Mouse (Mus musculus) hindbrain, embryonic 15.5 days (tissue): ENCODE data around the gene Sh3tc1. TPM values are rescaled to one million over a fixed set of nuclear protein-coding genes. Genes with fewer than 3 reads are reported as not detected.

Experiments used
- ATAC-seq: fragments of 200-750 bp; cut with Nextera tagmentation; 2 replicates; pipeline ENCODE4 v1.8.0; 2017; ENCODE audit warnings: low read depth, moderate number of reproducible peaks, moderate TSS enrichment; ENCODE audit not compliant: low FRiP score
- H3K27ac ChIP-seq: fragments of 300-500 bp; sonication (generic); replicated peaks from 2 replicates; pipeline ENCODE4 v1.5.1; 2015; ENCODE audit warnings: mild to moderate bottlenecking, inconsistent platforms
- H3K27me3 ChIP-seq: fragments of 300-500 bp; sonication (generic); 2 replicates; pipeline ENCODE4 v1.6.1; 2015; ENCODE audit warnings: control low read depth, inconsistent platforms
- H3K36me3 ChIP-seq: fragments of 300-500 bp; sonication (generic); 2 replicates; pipeline ENCODE4 v1.6.1; 2015; ENCODE audit warnings: control low read depth, inconsistent platforms
- H3K4me1 ChIP-seq: fragments of 300-500 bp; sonication (generic); replicated peaks from 2 replicates; pipeline ENCODE4 v1.6.1; 2015; ENCODE audit warnings: control low read depth, inconsistent platforms
- H3K4me2 ChIP-seq: fragments of 300-500 bp; sonication (generic); 2 replicates; pipeline ENCODE4 v1.6.1; 2015; ENCODE audit warnings: moderate library complexity, mild to moderate bottlenecking, inconsistent platforms
- H3K4me3 ChIP-seq: fragments of 300-500 bp; sonication (generic); 2 replicates; pipeline ENCODE4 v1.5.1; 2015; ENCODE audit warnings: mild to moderate bottlenecking, inconsistent platforms
- H3K9ac ChIP-seq: fragments of 300-500 bp; sonication (generic); 2 replicates; pipeline ENCODE4 v1.6.1; 2015; ENCODE audit warnings: inconsistent platforms
- H3K9me3 ChIP-seq: fragments of 300-500 bp; sonication (generic); 2 replicates; pipeline ENCODE4 v1.6.1; 2016; ENCODE audit warnings: control low read depth, inconsistent platforms
- WGBS: fragments of 180-500 bp; shearing (Covaris S2); methylation state at CpG from one replicate; pipeline ENCODE4 v1.1.7; 2015; 5-methylcytosine and 5-hydroxymethylcytosine counted together
- polyA plus RNA-seq: library from polyadenylated mRNA; unstranded; fragments of >200 nt; fragmentation: Nextera tagmentation; extraction: Ambion mirVana; gene quantifications from 2 replicates; pipeline ENCODE4 v1.2.1, GENCODE M21; 2015

Gene Sh3tc1
- polyA plus RNA-seq, 1 experiment from 2014 or later = 2.9 TPM

DNA sequence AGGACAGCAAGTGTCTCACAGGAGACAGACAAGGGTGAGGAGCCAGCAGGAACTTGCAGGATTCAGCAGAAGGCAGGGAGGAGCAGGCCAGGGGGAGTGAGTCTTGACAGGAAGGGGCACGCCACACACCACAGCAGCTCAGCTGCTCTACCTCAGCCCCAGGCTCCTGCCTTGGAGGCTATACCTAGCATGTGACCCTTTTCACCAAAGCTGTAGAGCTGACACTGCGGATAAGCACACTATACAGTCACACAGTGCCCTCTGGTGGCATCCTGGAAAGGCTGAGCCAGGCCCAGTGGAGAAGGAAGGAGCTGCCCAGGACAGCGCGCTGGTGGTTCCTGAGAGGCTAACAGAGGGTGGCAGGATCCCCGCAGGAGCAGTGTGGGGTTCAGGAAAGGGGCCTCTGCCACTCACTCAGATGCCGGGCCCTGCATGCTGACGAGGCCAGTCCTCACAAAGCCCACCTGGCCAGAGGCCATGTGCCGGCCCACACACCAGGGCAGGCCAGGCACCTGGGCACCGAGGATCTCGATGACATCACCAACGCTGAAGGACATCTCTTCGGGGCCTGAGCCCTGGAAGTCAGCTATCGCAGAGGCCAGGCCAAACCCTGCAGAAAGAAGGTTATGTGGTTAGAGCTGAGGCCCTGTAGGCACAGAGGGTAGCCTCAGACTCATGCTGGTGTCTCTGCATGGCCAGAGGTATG lies 26.0 kb downstream of the Sh3tc1 start:
- Histone ChIP-seq H3K27ac (no peak overlapping the region), H3K4me1 (no peaks in the 10 kb centered on the region), H3K36me3 (no peaks in the 10 kb centered on the region), H3K4me2 (no peak overlapping the region), H3K27me3 (no peaks in the 10 kb centered on the region), H3K4me3 (no peak overlapping the region), H3K9me3 (no peaks in the 10 kb centered on the region), H3K9ac (no peak overlapping the region)
- 48% methylated on average over 13 of the region's 13 CpGs for WGBS
- ATAC-seq = peak; percentile 94

DNA sequence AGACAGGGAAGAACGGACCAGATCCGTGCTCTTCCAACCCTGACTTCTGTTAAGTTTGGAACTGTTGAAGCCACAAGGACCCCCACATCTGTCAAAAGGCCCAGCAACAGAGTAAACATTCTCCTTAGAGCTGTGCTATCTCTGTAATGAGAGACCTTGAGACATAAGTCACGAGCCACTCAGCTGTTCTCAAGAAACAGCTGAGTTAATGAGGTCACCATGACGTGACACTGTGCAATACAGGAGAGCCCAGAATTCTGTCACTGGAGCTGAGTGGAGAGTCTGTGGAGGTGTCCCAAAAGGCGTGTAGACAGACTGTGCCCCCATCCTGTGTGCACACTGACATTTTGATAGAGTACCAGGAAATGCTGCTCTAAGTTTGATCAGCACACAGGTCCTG lies 27.3 kb downstream of the Sh3tc1 start:
- no peak overlapping the region for H3K9ac ChIP-seq
- no peak overlapping the region for H3K4me2 ChIP-seq
- no peak overlapping the region for H3K27ac ChIP-seq
- no peaks in the 10 kb centered on the region for H3K36me3 ChIP-seq
- no peaks in the 10 kb centered on the region for H3K9me3 ChIP-seq
- no peaks in the 10 kb centered on the region for H3K4me1 ChIP-seq
- H3K4me3 ChIP-seq = no peak overlapping the region
- H3K27me3 ChIP-seq = no peaks in the 10 kb centered on the region
- ATAC-seq = no peak
- WGBS = 74% methylated on average over 5 of the region's 5 CpGs

DNA sequence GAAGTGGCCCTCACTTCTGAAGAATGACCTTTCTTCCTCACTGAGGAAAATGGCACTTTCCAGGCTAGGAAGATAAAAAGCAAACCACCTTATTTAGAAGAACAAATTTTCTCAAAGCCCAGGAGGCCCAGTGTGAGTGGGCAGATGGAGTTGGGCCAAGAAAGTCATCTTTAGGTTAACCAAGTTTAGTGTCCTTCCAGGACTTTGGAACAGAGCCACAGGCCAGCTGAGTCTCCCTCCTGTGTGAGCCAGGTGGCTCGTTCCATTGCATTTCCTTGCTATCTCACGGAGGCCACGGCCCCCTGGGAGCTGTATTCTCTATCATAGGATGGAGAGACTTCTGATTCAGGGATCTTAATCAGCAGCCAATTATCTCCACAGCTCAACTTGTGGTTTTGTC lies 28.9 kb downstream of the Sh3tc1 start:
- no peak for ATAC-seq
- Histone ChIP-seq H3K27me3 (no peaks in the 10 kb centered on the region), H3K4me2 (no peak overlapping the region), H3K9me3 (no peaks in the 10 kb centered on the region), H3K9ac (no peak overlapping the region), H3K4me1 (no peaks in the 10 kb centered on the region), H3K4me3 (no peak overlapping the region), H3K27ac (no peak overlapping the region), H3K36me3 (no peaks in the 10 kb centered on the region)
- 54% methylated on average over 3 of the region's 3 CpGs for WGBS

DNA sequence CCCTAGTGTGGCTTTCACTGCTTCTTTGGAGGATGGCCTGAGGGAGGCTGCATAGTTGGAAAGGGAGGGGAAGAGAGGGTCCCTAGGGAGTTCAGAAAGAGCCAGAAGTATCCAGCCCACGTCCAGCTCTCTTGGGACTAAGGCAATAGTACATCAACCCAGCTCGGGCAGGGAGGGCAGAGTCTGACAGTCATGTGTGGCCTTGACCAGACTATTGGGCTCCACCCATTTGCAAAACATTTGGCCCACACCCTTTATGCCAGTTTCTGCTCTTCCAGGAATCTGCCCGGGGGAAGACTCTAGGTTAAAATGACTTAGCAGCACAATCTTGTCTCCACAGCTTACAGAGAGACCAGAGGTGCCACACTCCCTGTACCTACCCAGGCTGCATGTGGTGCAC lies 29.3 kb downstream of the Sh3tc1 start:
- ATAC-seq = no peak
- H3K4me3 ChIP-seq = no peak overlapping the region
- H3K4me1 ChIP-seq = no peaks in the 10 kb centered on the region
- H3K36me3 ChIP-seq = no peaks in the 10 kb centered on the region
- WGBS = 60% methylated on average over 3 of the region's 3 CpGs
- no peaks in the 10 kb centered on the region for H3K27me3 ChIP-seq
- H3K27ac ChIP-seq = no peak overlapping the region
- H3K9me3 ChIP-seq = no peaks in the 10 kb centered on the region
- no peak overlapping the region for H3K9ac ChIP-seq
- no peak overlapping the region for H3K4me2 ChIP-seq

DNA sequence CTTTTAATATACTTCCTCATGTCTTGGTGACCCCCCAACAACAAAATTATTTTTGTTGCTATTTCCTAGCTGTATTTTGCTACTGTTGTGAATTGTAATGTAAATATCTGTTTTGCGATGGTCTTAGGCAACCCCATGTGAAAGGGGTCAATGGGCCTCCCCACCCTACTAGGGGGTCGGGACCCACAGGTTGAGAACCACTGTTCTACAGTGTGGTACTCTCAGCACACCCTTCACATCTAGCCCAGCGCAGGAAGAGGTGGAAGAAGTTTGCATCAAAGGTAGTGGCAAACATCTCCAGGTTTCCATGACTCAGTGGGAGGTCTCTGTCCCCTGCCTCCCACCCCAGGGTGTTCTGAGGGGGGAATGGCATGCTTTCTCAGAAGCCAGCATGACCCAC lies 34.4 kb downstream of the Sh3tc1 start:
- Histone ChIP-seq H3K36me3 (no peaks in the 10 kb centered on the region), H3K4me3 (no peak overlapping the region), H3K9ac (no peak overlapping the region), H3K27ac (no peak overlapping the region), H3K27me3 (no peaks in the 10 kb centered on the region), H3K4me1 (no peaks in the 10 kb centered on the region), H3K9me3 (no peaks in the 10 kb centered on the region), H3K4me2 (no peak overlapping the region)
- ATAC-seq = no peak
- WGBS = 92% methylated on average over 3 of the region's 3 CpGs

DNA sequence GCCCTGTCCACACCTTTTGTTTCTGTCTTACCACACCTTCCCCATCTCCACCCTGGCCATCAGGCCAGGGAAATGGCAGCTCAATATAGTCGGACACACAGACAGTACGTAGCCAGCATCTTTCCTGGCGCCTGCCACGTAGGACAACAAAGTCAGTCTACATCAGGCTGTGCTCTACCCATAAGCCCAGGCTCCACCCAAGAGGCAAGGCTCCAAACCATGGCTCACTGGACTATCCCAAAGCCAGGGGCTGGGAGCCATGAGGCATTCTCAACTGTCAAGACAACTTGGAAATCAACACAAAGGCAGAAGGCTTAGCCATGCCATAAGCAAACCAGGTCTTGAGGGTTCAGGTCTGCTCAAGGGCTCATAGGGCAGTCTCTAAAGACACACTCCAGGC lies 36.0 kb downstream of the Sh3tc1 start:
- no peak overlapping the region for H3K27ac ChIP-seq
- WGBS = 95% methylated on average over 4 of the region's 4 CpGs
- H3K27me3 ChIP-seq = no peaks in the 10 kb centered on the region

DNA sequence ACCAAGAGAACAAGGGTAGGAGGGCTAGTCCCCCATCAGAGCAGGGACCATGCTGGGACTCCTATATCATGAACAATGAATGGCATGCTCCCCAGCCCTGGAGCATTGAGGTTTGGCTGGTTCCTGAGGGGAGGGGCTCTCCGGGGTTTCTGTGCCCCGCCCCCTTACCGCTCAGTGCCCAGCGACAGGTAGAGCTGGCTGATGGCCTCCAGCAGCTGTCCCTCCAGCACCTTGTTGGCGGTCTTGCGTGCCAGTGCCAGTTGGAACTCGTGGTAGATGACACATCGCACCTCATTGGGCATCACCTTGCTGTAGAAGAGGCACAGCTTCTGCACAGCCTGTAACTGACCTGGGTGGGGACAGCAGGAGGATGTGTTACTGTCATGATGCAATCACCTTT lies 36.6 kb downstream of the Sh3tc1 start:
- Histone ChIP-seq H3K4me1 (no peaks in the 10 kb centered on the region), H3K4me2 (no peak overlapping the region)

More for the DNA sequence above, 36.0 kb downstream of the Sh3tc1 start:
- Histone ChIP-seq H3K9me3 (no peaks in the 10 kb centered on the region), H3K9ac (no peak overlapping the region), H3K4me1 (no peaks in the 10 kb centered on the region), H3K4me2 (no peak overlapping the region), H3K4me3 (no peak overlapping the region), H3K36me3 (no peaks in the 10 kb centered on the region)
- ATAC-seq = no peak

DNA sequence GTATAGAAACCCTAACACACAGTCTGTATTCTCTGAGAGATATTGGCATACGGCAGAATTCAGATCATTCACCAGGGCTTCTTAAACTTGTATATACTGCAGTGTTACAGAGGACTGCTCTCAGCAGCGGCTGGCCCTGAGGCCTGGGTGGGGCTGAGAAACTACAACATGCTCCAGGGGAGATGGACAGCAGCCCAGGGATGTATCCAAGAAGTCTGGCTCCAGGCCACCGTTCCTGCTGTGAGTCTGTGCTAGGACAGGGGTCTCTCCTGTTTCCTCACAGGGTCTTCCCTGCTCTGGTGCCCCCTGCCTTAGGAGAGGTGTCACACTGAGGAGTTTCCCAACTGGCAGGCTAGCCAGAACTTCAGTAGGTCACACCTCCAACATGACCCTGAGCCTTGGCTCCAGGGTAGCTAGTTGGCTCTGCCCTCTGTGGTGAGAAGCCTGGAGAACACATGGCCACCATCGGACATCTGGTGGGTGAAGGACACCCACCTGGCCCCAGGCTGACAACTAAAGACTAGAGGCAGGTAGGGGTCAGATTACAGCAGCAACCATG lies 37.1 kb downstream of the Sh3tc1 start:
- no peak overlapping the region for H3K27ac ChIP-seq
- no peaks in the 10 kb centered on the region for H3K27me3 ChIP-seq
- no peaks in the 10 kb centered on the region for H3K4me1 ChIP-seq
- no peak overlapping the region for H3K4me2 ChIP-seq
- H3K4me3 ChIP-seq = no peak overlapping the region
- H3K9me3 ChIP-seq = no peaks in the 10 kb centered on the region
- no peak overlapping the region for H3K9ac ChIP-seq
- no peaks in the 10 kb centered on the region for H3K36me3 ChIP-seq
- WGBS = 77% methylated on average over 4 of the region's 4 CpGs
- no peak for ATAC-seq

More for the DNA sequence above, 36.6 kb downstream of the Sh3tc1 start:
- H3K4me3 ChIP-seq = no peak overlapping the region
- H3K9ac ChIP-seq = no peak overlapping the region
- no peak overlapping the region for H3K27ac ChIP-seq
- ATAC-seq = no peak
- no peaks in the 10 kb centered on the region for H3K36me3 ChIP-seq
- no peaks in the 10 kb centered on the region for H3K27me3 ChIP-seq
- WGBS = 87% methylated on average over 8 of the region's 8 CpGs
- no peaks in the 10 kb centered on the region for H3K9me3 ChIP-seq

DNA sequence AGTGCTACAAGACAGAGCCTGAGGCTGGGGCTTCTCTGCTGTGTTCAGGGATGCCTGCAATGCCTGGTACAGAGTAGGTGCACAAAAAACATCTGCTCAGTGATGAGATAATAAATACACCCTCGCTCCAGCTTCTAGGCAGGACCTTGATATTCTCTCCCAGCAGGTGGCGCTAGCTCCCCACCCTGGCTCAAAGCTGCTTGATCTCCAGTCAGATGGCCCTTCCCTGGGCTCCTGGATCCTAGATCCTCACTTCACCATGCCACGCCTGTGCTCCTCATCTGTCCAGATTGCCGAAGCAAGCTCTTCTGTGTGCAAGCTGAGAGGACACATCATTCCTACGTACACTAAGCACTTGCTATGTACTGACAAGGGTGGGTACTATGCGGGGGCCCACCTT lies 38.7 kb downstream of the Sh3tc1 start:
- no peak overlapping the region for H3K4me3 ChIP-seq
- H3K9me3 ChIP-seq = no peaks in the 10 kb centered on the region
- 54% methylated on average over 6 of the region's 6 CpGs for WGBS
- H3K9ac ChIP-seq = no peak overlapping the region
- no peaks in the 10 kb centered on the region for H3K4me1 ChIP-seq
- H3K4me2 ChIP-seq = no peak overlapping the region
- no peaks in the 10 kb centered on the region for H3K27me3 ChIP-seq
- H3K36me3 ChIP-seq = no peaks in the 10 kb centered on the region
- 0 out of 2 replicates have a peak, but pooled peaks have one; percentile 19 for ATAC-seq
- no peak overlapping the region for H3K27ac ChIP-seq

DNA sequence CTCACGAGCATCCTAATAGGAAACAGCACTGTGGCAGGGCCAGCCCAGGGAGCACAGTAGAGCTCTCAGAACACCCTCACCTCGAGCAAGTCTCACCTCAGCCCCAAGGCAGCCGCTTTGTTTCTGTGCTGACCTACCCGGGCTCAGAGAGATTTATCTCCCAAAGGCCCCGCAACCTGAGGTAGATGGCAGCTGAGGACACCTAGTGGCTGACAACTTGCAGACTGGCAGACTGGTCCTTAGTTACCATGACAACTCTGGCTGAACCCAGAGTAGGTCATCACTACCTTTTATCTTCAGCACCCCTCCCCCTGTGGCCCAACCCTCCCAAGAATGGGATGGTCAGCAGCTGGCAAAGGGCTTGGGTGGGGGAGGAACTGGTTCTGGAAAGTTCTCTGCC lies 44.0 kb downstream of the Sh3tc1 start:
- ATAC-seq = no peak
- no peaks in the 10 kb centered on the region for H3K27me3 ChIP-seq
- no peak overlapping the region for H3K4me3 ChIP-seq
- H3K27ac ChIP-seq = no peak overlapping the region
- no peaks in the 10 kb centered on the region for H3K36me3 ChIP-seq
- no peak overlapping the region for H3K4me2 ChIP-seq
- 30% methylated on average over 5 of the region's 5 CpGs for WGBS
- H3K4me1 ChIP-seq = no peaks in the 10 kb centered on the region
- no peak overlapping the region for H3K9ac ChIP-seq
- no peaks in the 10 kb centered on the region for H3K9me3 ChIP-seq

DNA sequence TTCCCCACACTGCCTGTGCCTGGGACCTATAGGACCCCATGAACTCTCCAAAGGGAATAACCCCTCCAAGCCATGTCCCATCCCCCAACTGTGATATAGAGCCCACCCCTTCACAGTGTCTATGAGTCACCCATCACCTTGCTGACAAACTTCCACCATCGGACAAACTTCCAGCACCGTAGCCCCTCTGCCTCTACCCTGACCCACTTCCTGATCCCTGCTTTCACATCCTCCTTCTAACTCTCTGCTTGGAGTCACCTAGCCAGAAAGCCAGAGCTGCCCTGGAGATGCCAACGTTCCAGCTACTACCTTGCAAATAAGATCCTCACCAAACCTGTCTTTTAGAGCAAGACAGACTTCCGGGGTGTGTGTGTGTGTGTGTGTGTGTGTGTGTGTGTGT lies 46.1 kb downstream of the Sh3tc1 start:
- H3K9me3 ChIP-seq = no peaks in the 10 kb centered on the region
- H3K4me1 ChIP-seq = no peaks in the 10 kb centered on the region
- H3K9ac ChIP-seq = no peak overlapping the region
- no peak overlapping the region for H3K4me3 ChIP-seq
- no peak overlapping the region for H3K4me2 ChIP-seq
- H3K27ac ChIP-seq = no peak overlapping the region
- no peaks in the 10 kb centered on the region for H3K27me3 ChIP-seq
- H3K36me3 ChIP-seq = no peaks in the 10 kb centered on the region
- no peak for ATAC-seq
- WGBS = 84% methylated on average over 4 of the region's 4 CpGs

DNA sequence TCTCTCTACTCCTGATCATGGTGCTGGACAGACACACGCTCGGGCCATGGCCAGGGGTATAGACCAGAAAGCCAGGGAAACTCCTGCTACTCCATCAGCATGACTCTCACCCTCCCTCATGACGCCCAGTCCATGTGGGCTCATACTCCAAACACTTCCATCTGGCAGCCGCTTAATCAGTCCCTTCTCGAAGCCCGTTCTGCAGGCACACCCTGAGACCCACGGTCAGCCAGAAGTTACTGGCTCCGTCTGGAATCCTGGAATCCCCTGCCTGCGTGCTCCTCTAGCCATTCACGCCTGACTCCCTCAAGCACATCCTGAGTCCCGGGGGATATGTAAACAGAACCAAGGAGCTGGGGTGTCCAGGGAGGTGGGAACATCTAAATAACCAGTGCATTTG lies 48.5 kb downstream of the Sh3tc1 start:
- 68% methylated on average over 11 of the region's 11 CpGs for WGBS
- no peak overlapping the region for H3K4me3 ChIP-seq
- no peak overlapping the region for H3K4me2 ChIP-seq
- no peaks in the 10 kb centered on the region; the same call in 1 of the 2 replicates for H3K4me1 ChIP-seq
- ATAC-seq = no peak
- no peak overlapping the region for H3K27ac ChIP-seq
- no peak overlapping the region for H3K9ac ChIP-seq
- H3K9me3 ChIP-seq = no peaks in the 10 kb centered on the region
- no peaks in the 10 kb centered on the region for H3K27me3 ChIP-seq
- no peaks in the 10 kb centered on the region for H3K36me3 ChIP-seq
